Mouse (Mus musculus) myocyte (in vitro differentiated cells): Measurements from ENCODE around the gene Specc1l. TPM values are rescaled to one million over a fixed set of nuclear protein-coding genes. Genes with fewer than 3 reads are reported as not detected.

ENCODE experiments used
- H3K27me3 ChIP-seq: one replicate; pipeline ENCODE4 v1.6.1; 2011; ENCODE audit not compliant: control insufficient read depth, insufficient read depth, insufficient read length
- H3K36me3 ChIP-seq: one replicate; pipeline ENCODE4 v1.6.1; 2011; ENCODE audit not compliant: control insufficient read depth, insufficient read depth
- H3K4me2 ChIP-seq: one replicate; pipeline ENCODE4 v1.6.1; 2011; ENCODE audit warnings: low read depth, control low read depth
- H3K4me3 ChIP-seq: one replicate; pipeline ENCODE4 v1.5.1; 2011; ENCODE audit warnings: mild to moderate bottlenecking, control low read depth, moderate library complexity
- H3K79me2 ChIP-seq: one replicate; pipeline ENCODE4 v1.6.1; 2011; ENCODE audit not compliant: control insufficient read depth, insufficient read depth
- H3ac ChIP-seq: one replicate; pipeline ENCODE4 v1.6.1; 2011; ENCODE audit not compliant: control insufficient read depth, insufficient read length
- CEBPB ChIP-seq: IDR thresholded peaks from 2 replicates; pipeline ENCODE4 v1.6.1; 2011; ENCODE audit warnings: mild to moderate bottlenecking, moderate library complexity; ENCODE audit not compliant: poor library complexity, insufficient read depth, severe bottlenecking
- E2F4 ChIP-seq: IDR thresholded peaks from one replicate; pipeline ENCODE4 v1.6.1; 2011; ENCODE audit warnings: mild to moderate bottlenecking, control low read depth, moderate library complexity; ENCODE audit not compliant: insufficient read depth
- MAX ChIP-seq: IDR thresholded peaks from one replicate; pipeline ENCODE4 v1.6.1; 2011; ENCODE audit warnings: low read depth, mild to moderate bottlenecking, control low read depth
- MYOD1 ChIP-seq, 3 experiments: IDR thresholded peaks; one replicate each; pipeline ENCODE4 v1.6.1; 2011; ENCODE audit warnings: control low read depth in 2 of 3, low read depth in 2 of 3, mild to moderate bottlenecking in 2 of 3, moderate library complexity in 1 of 3; ENCODE audit not compliant: insufficient read length in 2 of 3, control insufficient read depth in 1 of 3
- MYOG ChIP-seq, 3 experiments: IDR thresholded peaks; one replicate each; pipeline ENCODE4 v1.6.1; 2011; ENCODE audit warnings: control low read depth in 2 of 3, low read depth in 2 of 3, mild to moderate bottlenecking in 2 of 3; ENCODE audit not compliant: insufficient read length in 2 of 3, control insufficient read depth in 1 of 3, insufficient read depth in 1 of 3
- POLR2A ChIP-seq: IDR thresholded peaks from one replicate; pipeline ENCODE4 v1.6.1; 2011; ENCODE audit warnings: low read depth, mild to moderate bottlenecking, control low read depth, moderate library complexity; ENCODE audit not compliant: insufficient read length
- POLR2AphosphoS2 ChIP-seq: IDR thresholded peaks from one replicate; pipeline ENCODE4 v1.6.1; 2011; ENCODE audit warnings: low read depth, control low read depth; ENCODE audit not compliant: insufficient read length
- REST ChIP-seq: IDR thresholded peaks from one replicate; pipeline ENCODE4 v1.6.1; 2011; ENCODE audit warnings: mild to moderate bottlenecking, control low read depth, moderate library complexity; ENCODE audit not compliant: insufficient read depth, insufficient read length
- SRF ChIP-seq: IDR thresholded peaks from one replicate; pipeline ENCODE4 v1.6.1; 2011; ENCODE audit warnings: low read depth; ENCODE audit not compliant: control insufficient read depth, insufficient read length
- TCF12 ChIP-seq: IDR thresholded peaks from one replicate; pipeline ENCODE4 v1.6.1; 2011; ENCODE audit warnings: mild to moderate bottlenecking, control low read depth; ENCODE audit not compliant: poor library complexity, insufficient read depth, severe bottlenecking
- TCF3 ChIP-seq: IDR thresholded peaks from one replicate; pipeline ENCODE4 v1.6.1; 2011; ENCODE audit warnings: low read depth, control low read depth; ENCODE audit not compliant: insufficient read length
- USF1 ChIP-seq: IDR thresholded peaks from one replicate; pipeline ENCODE4 v1.6.1; 2011; ENCODE audit warnings: low read depth, mild to moderate bottlenecking, control low read depth, moderate library complexity
- polyA plus RNA-seq: library from polyadenylated mRNA; unstranded; fragments of >200 nt; fragmentation: generic; extraction: Trizol; gene quantifications from one replicate; pipeline ENCODE4 v1.2.1, GENCODE M21; 2012; ENCODE audit warnings: missing spikeins

The Specc1l gene
- polyA plus RNA-seq, 1 experiment, result 20.4 TPM

GRCm38 (mm10) chr10:75304049-75304405, 92.2 kb downstream of the Specc1l start:
- TF ChIP-seq POLR2AphosphoS2 (no peak), USF1 (no peak), TCF3 (no peak), MAX (no peak), CEBPB (no peak), POLR2A (no peak), E2F4 (no peak), TCF12 (no peak), MYOD1 (IDR thresholded peaks at IDR 0.05; ENCODE audit: control insufficient read depth in 1 of 3, insufficient read length in 2 of 3, low read depth in 2 of 3) (no peak), MYOG (IDR thresholded peaks at IDR 0.05; ENCODE audit: control insufficient read depth in 1 of 3, insufficient read depth in 1 of 3, insufficient read length in 2 of 3, low read depth in 2 of 3) (no peak), REST (no peak), SRF (no peak)
- peaks cover under 1% of the 10 kb centered on the region for H3K79me2 ChIP-seq
- no peak overlapping the region for H3K4me3 ChIP-seq
- H3ac ChIP-seq, result no peak overlapping the region
- no peak overlapping the region for H3K4me2 ChIP-seq
- no peaks in the 10 kb centered on the region for H3K27me3 ChIP-seq
- H3K36me3 ChIP-seq, result peaks cover 7% of the 10 kb centered on the region

DNA sequence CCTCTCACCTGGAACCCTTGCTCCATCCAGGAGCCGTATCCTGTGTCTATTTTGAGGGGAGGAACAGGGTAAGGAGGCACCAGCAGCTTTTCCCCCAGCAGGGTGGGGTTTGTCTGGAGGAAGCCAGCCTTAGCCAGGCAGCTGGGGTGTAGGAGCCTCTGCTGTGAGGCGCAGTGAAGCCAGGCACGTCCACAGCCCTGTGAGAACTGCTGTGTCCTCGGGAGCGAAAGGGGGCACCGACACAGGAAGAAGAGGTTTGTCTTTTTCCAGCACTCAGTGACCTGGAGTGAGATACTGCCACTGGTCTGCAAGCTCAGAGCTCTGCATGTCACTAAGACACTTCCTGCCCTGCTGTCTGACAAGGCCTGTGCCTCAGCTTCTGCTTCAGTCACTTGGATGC, 92.5 kb downstream of the Specc1l start:
- no peak overlapping the region for H3ac ChIP-seq
- H3K4me2 ChIP-seq, result no peak overlapping the region
- H3K79me2 ChIP-seq, result no peaks in the 10 kb centered on the region
- TF ChIP-seq USF1 (no peak), REST (no peak), E2F4 (no peak)
- H3K4me3 ChIP-seq, result no peak overlapping the region
- no peaks in the 10 kb centered on the region for H3K27me3 ChIP-seq
- H3K36me3 ChIP-seq, result peaks cover 7% of the 10 kb centered on the region

DNA sequence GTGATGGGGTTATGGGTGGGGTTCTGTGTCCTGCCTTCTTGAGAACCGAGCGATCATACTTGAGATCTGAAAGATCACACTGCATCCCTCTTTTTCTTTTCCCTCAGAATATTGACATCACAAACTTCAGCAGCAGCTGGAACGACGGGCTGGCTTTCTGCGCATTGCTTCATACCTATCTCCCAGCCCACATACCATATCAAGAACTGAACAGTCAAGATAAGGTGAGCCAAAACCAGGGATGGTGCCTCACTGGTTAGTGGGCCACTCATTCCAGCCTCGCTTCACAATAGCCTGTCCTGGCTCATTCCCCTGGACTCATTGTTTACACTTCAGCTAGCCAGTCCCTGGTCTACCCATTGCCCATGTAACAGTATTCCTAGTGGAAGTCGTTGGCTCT, 95.3 kb downstream of the Specc1l start:
- no peak overlapping the region for H3ac ChIP-seq
- H3K4me3 ChIP-seq, result no peak overlapping the region
- no peaks in the 10 kb centered on the region for H3K27me3 ChIP-seq
- no peak overlapping the region for H3K4me2 ChIP-seq
- peaks cover 11% of the 10 kb centered on the region for H3K36me3 ChIP-seq
- TF ChIP-seq POLR2AphosphoS2 (no peak), POLR2A (no peak), E2F4 (no peak), SRF (no peak), MYOG (IDR thresholded peaks at IDR 0.05; ENCODE audit: control insufficient read depth in 1 of 3, insufficient read depth in 1 of 3, insufficient read length in 2 of 3, low read depth in 2 of 3) (no peak), MAX (no peak), USF1 (no peak), REST (no peak)
- no peaks in the 10 kb centered on the region for H3K79me2 ChIP-seq

DNA sequence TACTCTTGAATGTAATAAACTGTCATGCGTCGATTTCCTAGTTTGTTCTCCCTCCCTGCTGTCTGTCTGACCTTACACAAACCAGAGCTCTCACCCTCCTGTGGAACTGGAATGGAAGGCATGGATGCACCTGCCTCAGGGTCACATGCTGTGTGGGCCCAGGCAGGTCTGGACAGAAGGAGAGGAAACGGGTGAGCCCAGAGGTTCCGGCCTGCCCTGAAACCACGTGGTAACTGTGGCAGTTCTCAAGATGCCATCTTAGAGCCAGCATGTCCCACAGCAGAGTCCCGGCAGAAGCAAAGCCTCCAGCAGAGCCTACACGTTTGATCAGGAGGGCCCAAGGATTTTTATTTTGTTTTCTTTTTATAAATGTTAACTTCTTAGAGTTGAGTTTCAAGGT, 100.5 kb downstream of the Specc1l start:
- H3K27me3 ChIP-seq, result peaks cover 4% of the 10 kb centered on the region
- TF ChIP-seq SRF, result no peak
- peak in 1 of 3 experiments; percentile 30 for TF ChIP-seq MYOG (IDR thresholded peaks at IDR 0.05; ENCODE audit: control insufficient read depth in 1 of 3, insufficient read depth in 1 of 3, insufficient read length in 2 of 3, low read depth in 2 of 3)
- peak in 1 of 3 experiments; percentile 17 for TF ChIP-seq MYOD1 (IDR thresholded peaks at IDR 0.05; ENCODE audit: control insufficient read depth in 1 of 3, insufficient read length in 2 of 3, low read depth in 2 of 3)
- TF ChIP-seq POLR2AphosphoS2, result no peak
- no peaks in the 10 kb centered on the region for H3K79me2 ChIP-seq
- no peak overlapping the region for H3K4me2 ChIP-seq
- peaks cover 12% of the 10 kb centered on the region for H3K36me3 ChIP-seq
- no peak overlapping the region for H3ac ChIP-seq
- H3K4me3 ChIP-seq, result no peak overlapping the region

GRCm38 (mm10) chr10:75314190-75314980, 102.5 kb downstream of the Specc1l start:
- Histone ChIP-seq H3ac (no peak overlapping the region), H3K4me3 (no peak overlapping the region), H3K36me3 (peaks cover 8% of the 10 kb centered on the region)

More at GRCm38 (mm10) chr10:75314190-75314980, 102.5 kb downstream of the Specc1l start:
- Histone ChIP-seq H3K27me3 (peaks cover 6% of the 10 kb centered on the region), H3K4me2 (no peak overlapping the region), H3K79me2 (no peaks in the 10 kb centered on the region)
- no peak for TF ChIP-seq E2F4
- peak in 2 of 3 experiments; percentile 67 to 84 for TF ChIP-seq MYOG (IDR thresholded peaks at IDR 0.05; ENCODE audit: control insufficient read depth in 1 of 3, insufficient read depth in 1 of 3, insufficient read length in 2 of 3, low read depth in 2 of 3)
- TF ChIP-seq CEBPB, result no peak
- TF ChIP-seq TCF12, result peak; percentile 54
- TF ChIP-seq SRF, result no peak
- TF ChIP-seq POLR2AphosphoS2, result peak; percentile 1
- no peak for TF ChIP-seq TCF3
- TF ChIP-seq POLR2A, result no peak
- peak; percentile 61 to 86 (median 67) for TF ChIP-seq MYOD1 (IDR thresholded peaks at IDR 0.05; ENCODE audit: control insufficient read depth in 1 of 3, insufficient read length in 2 of 3, low read depth in 2 of 3)
- TF ChIP-seq MAX, result no peak
- TF ChIP-seq USF1, result no peak
- no peak for TF ChIP-seq REST
